ENCODE assay signal across 10 mouse cellular contexts in the genomic region with DNA sequence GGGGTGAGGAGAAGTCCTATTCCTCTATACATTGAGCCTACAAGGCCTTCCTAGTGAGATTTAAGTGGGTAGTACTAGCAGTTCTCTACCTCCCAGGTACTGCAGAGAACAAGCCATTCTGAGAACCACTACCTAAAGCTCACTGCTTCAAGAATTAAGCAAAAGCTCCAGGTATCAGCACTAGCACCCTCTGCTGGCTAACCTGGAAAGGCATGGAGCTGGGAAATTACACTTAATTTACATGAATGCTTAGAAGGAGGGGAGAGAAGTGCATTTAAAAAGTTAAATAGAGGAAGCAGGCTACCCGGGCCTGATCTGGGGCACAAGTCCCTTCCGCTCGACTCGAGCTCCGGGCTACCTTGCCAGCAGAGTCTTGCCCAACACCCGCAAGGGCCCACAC. TPM values are rescaled to one million over a fixed set of nuclear protein-coding genes. Genes with fewer than 3 reads are reported as not detected.
A peak's percentile ranks its signal among the peaks of the same experiment; 100 is the strongest.
DNase-seq lines count a peak whose midpoint lies in the region; ATAC-seq and TF ChIP-seq lines count a peak whose summit lies in the region.
"Had no signal": no experiment of that assay in that cellular context is flagged by ENCODE, and none has a peak within 500 bp of the region (broad histone marks: within the 10 kb centered on the region; RNA-seq: fewer than 3 reads in every experiment).

No protein-coding gene starts in this region.

- H3K36me3 ChIP-seq in hindbrain, embryonic 14.5 days (replicated peaks; ENCODE audit: control insufficient read depth, insufficient read depth): 0 out of 2 replicates have a peak, but pooled peaks cover 6% of the 10 kb centered on the region
- H3K36me3 ChIP-seq in hindbrain, embryonic 13.5 days: peaks cover 4% of the 10 kb centered on the region; the same call in 1 of the 2 replicates
- no peaks in the 10 kb centered on the region for H3K36me3 ChIP-seq in liver, postnatal 0 days (replicated peaks; ENCODE audit: insufficient read depth, low read length)
- H3K36me3 ChIP-seq in forebrain, embryonic 10.5 days (replicated peaks): no peaks in the 10 kb centered on the region; the same call in none of the 2 replicates
- H3K36me3 ChIP-seq: embryonic facial prominence, embryonic 12.5 days; liver, embryonic 13.5 days had no signal

- H3K9me3 ChIP-seq in hindbrain, embryonic 14.5 days (ENCODE audit: control insufficient read depth, low read length): no peaks in the 10 kb centered on the region
- no peaks in the 10 kb centered on the region for H3K9me3 ChIP-seq in hindbrain, embryonic 13.5 days
- H3K9me3 ChIP-seq in liver, postnatal 0 days (ENCODE audit: low read length): no peaks in the 10 kb centered on the region
- H3K9me3 ChIP-seq in forebrain, embryonic 10.5 days: no peaks in the 10 kb centered on the region
- H3K9me3 ChIP-seq: embryonic facial prominence, embryonic 12.5 days; liver, embryonic 13.5 days had no signal

- H3K9ac ChIP-seq in hindbrain, embryonic 14.5 days: no peak overlapping the region
- H3K9ac ChIP-seq in hindbrain, embryonic 13.5 days: no peak overlapping the region
- H3K9ac ChIP-seq in liver, postnatal 0 days (replicated peaks): no peak overlapping the region
- H3K9ac ChIP-seq: embryonic facial prominence, embryonic 12.5 days; liver, embryonic 13.5 days had no signal

- no peak overlapping the region for H3K4me3 ChIP-seq in hindbrain, embryonic 14.5 days (replicated peaks; ENCODE audit: low read length)
- no peak overlapping the region for H3K4me3 ChIP-seq in hindbrain, embryonic 13.5 days
- H3K4me3 ChIP-seq in liver, postnatal 0 days (ENCODE audit: low read depth, low read length): no peak overlapping the region
- H3K4me3 ChIP-seq in forebrain, embryonic 10.5 days: no peak overlapping the region
- H3K4me3 ChIP-seq: embryonic facial prominence, embryonic 12.5 days; liver, embryonic 13.5 days had no signal

- 83% methylated on average over 5 of the region's 6 CpGs for WGBS in hindbrain, embryonic 14.5 days
- WGBS in hindbrain, embryonic 13.5 days: 76% methylated on average over 6 of the region's 6 CpGs
- WGBS in liver, postnatal 0 days (ENCODE audit: insufficient replicate concordance): 50% methylated on average over 1 of the region's 6 CpGs
- WGBS in forebrain, embryonic 10.5 days: 93% methylated on average over 6 of the region's 6 CpGs

- H3K27me3 ChIP-seq in hindbrain, embryonic 14.5 days (ENCODE audit: control insufficient read depth, insufficient read depth, low read length): no peaks in the 10 kb centered on the region
- H3K27me3 ChIP-seq in hindbrain, embryonic 13.5 days: no peaks in the 10 kb centered on the region
- no peaks in the 10 kb centered on the region for H3K27me3 ChIP-seq in liver, postnatal 0 days (ENCODE audit: insufficient read depth, low read length)
- peaks cover 27% of the 10 kb centered on the region for H3K27me3 ChIP-seq in forebrain, embryonic 10.5 days (ENCODE audit: poor library complexity, severe bottlenecking)
- H3K27me3 ChIP-seq: embryonic facial prominence, embryonic 12.5 days; liver, embryonic 13.5 days had no signal

- no peak for TF ChIP-seq EP300 in liver, postnatal 0 days (IDR thresholded peaks at IDR 0.05; ENCODE audit: low read depth)

- no peak overlapping the region for H3K27ac ChIP-seq in hindbrain, embryonic 14.5 days
- H3K27ac ChIP-seq in hindbrain, embryonic 13.5 days: no peak overlapping the region
- no peak overlapping the region for H3K27ac ChIP-seq in liver, postnatal 0 days (ENCODE audit: low read depth)
- no peak overlapping the region for H3K27ac ChIP-seq in forebrain, embryonic 10.5 days
- H3K27ac ChIP-seq: embryonic facial prominence, embryonic 12.5 days; liver, embryonic 13.5 days had no signal

- ATAC-seq in hindbrain, embryonic 14.5 days (ENCODE audit: low FRiP score): no peak
- no peak for ATAC-seq in hindbrain, embryonic 13.5 days (ENCODE audit: low FRiP score)
- peak; percentile 58 for ATAC-seq in CD4-positive, CD25-positive, alpha-beta regulatory T cell, adult 4 months
- no peak for ATAC-seq in liver, postnatal 0 days
- no peak for ATAC-seq in inflammation-experienced regulatory T-cells, adult 6 months

- H3K4me1 ChIP-seq in hindbrain, embryonic 14.5 days (replicated peaks; ENCODE audit: control insufficient read depth, insufficient read depth, low read length): no peaks in the 10 kb centered on the region
- H3K4me1 ChIP-seq in hindbrain, embryonic 13.5 days (replicated peaks): no peaks in the 10 kb centered on the region
- H3K4me1 ChIP-seq in liver, postnatal 0 days (ENCODE audit: insufficient read depth): no peaks in the 10 kb centered on the region
- no peaks in the 10 kb centered on the region for H3K4me1 ChIP-seq in forebrain, embryonic 10.5 days
- H3K4me1 ChIP-seq: embryonic facial prominence, embryonic 12.5 days; liver, embryonic 13.5 days had no signal

- peak; percentile 56 for TF ChIP-seq CTCF in liver, postnatal 0 days (IDR thresholded peaks at IDR 0.05; ENCODE audit: low read depth)

- H3K4me2 ChIP-seq in hindbrain, embryonic 14.5 days (replicated peaks): no peak overlapping the region
- no peak overlapping the region for H3K4me2 ChIP-seq in hindbrain, embryonic 13.5 days
- no peak overlapping the region for H3K4me2 ChIP-seq in liver, postnatal 0 days (ENCODE audit: low read depth, low read length)
- H3K4me2 ChIP-seq: embryonic facial prominence, embryonic 12.5 days; liver, embryonic 13.5 days had no signal

- peak; percentile 47 for DNase-seq in hindbrain, embryonic 14.5 days (ENCODE audit: low spot score)
- peak; percentile 10 for DNase-seq in 3134 (ENCODE audit: extremely low read depth, insufficient read length, low spot score)
- DNase-seq in cerebellum, postnatal 10 days: peak; percentile 59 to 64
- peak; percentile 17 for DNase-seq in liver, postnatal 0 days
- no peak for DNase-seq in forebrain, embryonic 10.5 days (ENCODE audit: extremely low spot score, low spot score)
- DNase-seq: liver, embryonic 13.5 days had no signal

RNA-seq across cellular contexts. Expression of gene Trappc2, which starts 24.2 kb away (rescaled TPM):
- 91.4 and 92.8 TPM in 2 replicates for polyA plus RNA-seq in hindbrain, embryonic 14.5 days (2014; fragmentation: Nextera tagmentation; extraction: Ambion mirVana)
- 84.0 and 86.8 TPM in 2 replicates for polyA plus RNA-seq in hindbrain, embryonic 13.5 days (2015; fragmentation: Nextera tagmentation; extraction: Ambion mirVana)
- polyA plus RNA-seq in CD4-positive, CD25-positive, alpha-beta regulatory T cell, adult 4 months (2017; shearing (Covaris generic)): 10 to 100 TPM; 31.4 to 31.8 TPM
- polyA plus RNA-seq in liver, postnatal 0 days (2015; fragmentation: Nextera tagmentation; extraction: Ambion mirVana): 12.9 and 13.1 TPM in 2 replicates
- 26.4 and 27.0 TPM in 2 replicates for polyA plus RNA-seq in forebrain, embryonic 10.5 days (2016; fragmentation: Nextera tagmentation; extraction: Ambion mirVana)
- 10 to 100 TPM; 31.9 to 40.6 (median 34.5) TPM for polyA plus RNA-seq in inflammation-experienced regulatory T-cells, adult 6 months (2017; shearing (Covaris generic))

RNA-seq across cellular contexts. Expression of gene Ofd1, which starts 24.3 kb away (rescaled TPM):
- 7.4 and 7.7 TPM in 2 replicates for polyA plus RNA-seq in hindbrain, embryonic 14.5 days (2014; fragmentation: Nextera tagmentation; extraction: Ambion mirVana)
- polyA plus RNA-seq in hindbrain, embryonic 13.5 days (2015; fragmentation: Nextera tagmentation; extraction: Ambion mirVana): 7.3 and 8.5 TPM in 2 replicates
- polyA plus RNA-seq in CD4-positive, CD25-positive, alpha-beta regulatory T cell, adult 4 months (2017; shearing (Covaris generic)): 1 to 10 TPM; 6.2 TPM
- polyA plus RNA-seq in liver, postnatal 0 days (2015; fragmentation: Nextera tagmentation; extraction: Ambion mirVana): 2.5 and 2.7 TPM in 2 replicates
- 6.7 and 7.2 TPM in 2 replicates for polyA plus RNA-seq in forebrain, embryonic 10.5 days (2016; fragmentation: Nextera tagmentation; extraction: Ambion mirVana)
- 1 to 10 TPM; 4.5 to 6.5 (median 5.2) TPM for polyA plus RNA-seq in inflammation-experienced regulatory T-cells, adult 6 months (2017; shearing (Covaris generic))
